Mouse (Mus musculus): ENCODE results near the gene Amer3.
A peak's percentile ranks its signal among the peaks of the same experiment; 100 is the strongest.
"Not testable (repeated sequence)": the region's sequence is repeated elsewhere in the genome, so short reads cannot be mapped to it uniquely, and the experiment has no call there.

The Amer3 gene

GRCm38 (mm10) chr1:34578851-34579781 lies at the start of gene Amer3:
Amer3 (plus strand) TSS chr1:34579657.
- DNase-seq (ENCODE audit: low spot score) = peak; percentile 39

DNA sequence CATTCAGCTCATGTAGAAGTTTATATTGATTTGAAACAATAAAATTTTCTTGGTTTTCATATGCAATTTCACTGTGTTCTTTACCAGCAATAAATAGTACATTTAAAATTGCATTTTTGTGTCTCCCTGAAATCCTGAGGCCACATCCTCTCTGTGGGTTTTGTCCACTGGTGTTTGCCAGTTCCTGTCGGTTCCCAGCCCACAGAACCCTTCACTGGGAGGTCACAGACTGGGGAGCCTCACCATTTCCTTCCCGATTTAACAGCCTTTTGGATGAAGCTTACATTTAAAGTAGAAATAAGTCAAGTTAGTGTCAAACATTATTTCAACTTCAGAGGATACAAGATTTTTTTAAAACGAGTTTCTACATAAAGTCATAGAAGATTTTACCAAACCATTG lies 44.9 kb upstream of the Amer3 start:
- DNase-seq (ENCODE audit: low spot score) = not testable (repeated sequence)

GRCm38 (mm10) chr1:34535043-34535698 lies 44.3 kb upstream of the Amer3 start, which contains the start of gene Cfc1:
Cfc1 (plus strand) TSS chr1:34535648.
- not testable (repeated sequence) for DNase-seq (ENCODE audit: low spot score)

DNA sequence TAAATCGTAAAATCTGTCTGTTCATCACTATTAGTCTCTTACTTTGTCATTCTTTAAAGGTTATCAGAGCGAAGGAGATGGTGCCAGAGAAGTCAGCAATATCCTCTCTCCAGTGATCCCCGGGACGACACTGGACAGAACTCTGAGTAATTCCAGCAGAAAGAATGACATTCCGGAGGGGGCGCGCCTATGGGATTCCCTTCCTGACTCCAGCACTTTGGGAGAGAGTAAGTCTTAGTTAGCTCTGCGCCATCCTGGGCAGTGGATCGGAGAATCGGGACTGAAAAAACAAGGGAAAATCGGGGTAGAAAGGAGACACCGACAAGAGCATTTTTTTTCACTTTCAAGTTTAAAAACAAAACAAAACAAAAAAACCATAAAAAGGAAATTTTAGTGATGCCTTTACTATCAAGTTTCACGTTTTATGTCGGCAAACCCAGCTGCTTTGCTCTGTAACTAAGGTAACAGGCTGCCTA lies 43.1 kb upstream of the Amer3 start:
- no peak for DNase-seq (ENCODE audit: low spot score)

GRCm38 (mm10) chr1:34536767-34537485 lies 42.5 kb upstream of the Amer3 start:
- DNase-seq (ENCODE audit: low spot score) = no peak

- DNase-seq (ENCODE audit: low spot score) = no peak
Measured at GRCm38 (mm10) chr1:34547074-34547473, 32.4 kb upstream of the Amer3 start.

DNA sequence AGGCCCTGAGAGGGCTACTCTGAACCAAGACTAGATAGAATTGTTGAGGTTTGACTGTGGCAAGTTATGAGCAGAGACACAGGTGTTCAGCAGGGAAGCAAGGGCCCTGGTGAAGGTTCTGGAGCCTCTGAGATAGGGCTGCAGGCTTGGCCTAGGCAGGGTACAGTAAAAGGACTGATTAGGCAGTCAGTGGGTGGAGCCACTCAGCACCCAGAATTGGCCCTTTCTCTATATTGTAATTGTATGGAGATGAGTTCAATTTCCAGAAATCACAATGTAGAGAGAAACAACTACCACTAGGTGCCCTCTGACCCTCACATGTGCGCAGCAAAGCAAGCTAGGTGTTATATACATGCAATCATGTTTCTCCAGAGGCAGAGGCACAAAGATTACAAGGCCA lies 25.8 kb upstream of the Amer3 start:
- DNase-seq (ENCODE audit: low spot score) = no peak

DNA sequence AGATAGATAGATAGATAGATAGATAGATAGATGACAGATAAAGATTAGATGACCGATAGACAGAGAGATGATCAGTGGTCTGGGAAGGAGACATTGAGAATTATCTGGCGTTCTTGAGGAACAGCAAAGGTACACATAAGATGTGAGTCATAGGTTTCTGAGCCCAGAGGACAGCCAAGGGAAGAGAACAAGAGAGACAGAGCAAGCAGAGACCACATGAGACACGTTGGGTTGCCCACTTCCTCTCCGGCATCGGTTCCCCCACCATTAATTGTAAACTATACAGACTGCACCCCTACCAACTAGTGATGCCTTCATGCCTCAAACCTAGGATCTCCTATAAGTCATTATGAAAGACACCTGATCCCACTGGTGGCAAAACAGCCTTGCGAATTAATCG lies 25.2 kb upstream of the Amer3 start:
- DNase-seq (ENCODE audit: low spot score) = no peak

- no peak for DNase-seq (ENCODE audit: low spot score)
Measured at GRCm38 (mm10) chr1:34560843-34561242, 18.6 kb upstream of the Amer3 start, which contains the start of gene Prss40. Prss40 (minus strand) TSS chr1:34560943.

DNA sequence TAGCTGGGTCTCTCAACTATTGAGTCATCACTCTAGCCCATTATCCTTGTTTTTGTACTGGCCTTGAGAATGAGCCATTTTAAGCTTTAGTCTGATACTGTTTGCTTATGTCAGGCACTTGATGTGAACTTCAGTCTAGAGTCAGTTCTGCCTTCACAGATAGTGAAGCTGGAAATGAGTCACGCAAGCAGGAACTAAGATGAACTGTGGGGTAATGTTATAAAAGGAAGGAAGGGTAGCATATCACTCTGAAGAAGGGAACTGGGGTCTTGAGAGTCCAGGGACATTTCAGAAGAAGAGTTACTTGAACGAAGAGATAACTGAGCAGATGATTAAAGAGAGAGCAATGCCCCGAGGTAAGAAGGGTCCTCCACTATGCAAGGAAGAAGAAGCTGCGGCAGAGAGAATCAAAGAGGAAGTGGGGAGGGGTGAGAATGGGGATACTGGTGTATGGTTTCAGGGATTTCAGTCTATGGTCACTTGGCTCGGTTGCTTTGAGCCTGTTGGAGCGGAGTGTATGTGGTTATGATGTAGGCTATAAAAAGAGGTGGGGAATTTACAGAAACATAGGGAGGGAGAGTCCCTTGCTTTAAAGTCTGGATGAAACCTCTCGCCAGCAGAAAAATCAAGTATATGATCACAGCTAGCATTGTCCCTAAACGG lies 14.9 kb upstream of the Amer3 start:
- DNase-seq (ENCODE audit: low spot score) = no peak

- no peak for DNase-seq (ENCODE audit: low spot score)
Measured at GRCm38 (mm10) chr1:34568120-34568519, 11.3 kb upstream of the Amer3 start.

- DNase-seq (ENCODE audit: low spot score) = no peak
Measured at GRCm38 (mm10) chr1:34569876-34570275, 9.6 kb upstream of the Amer3 start.

- DNase-seq (ENCODE audit: low spot score) = no peak
Measured at GRCm38 (mm10) chr1:34571431-34571830, 8.0 kb upstream of the Amer3 start.

DNA sequence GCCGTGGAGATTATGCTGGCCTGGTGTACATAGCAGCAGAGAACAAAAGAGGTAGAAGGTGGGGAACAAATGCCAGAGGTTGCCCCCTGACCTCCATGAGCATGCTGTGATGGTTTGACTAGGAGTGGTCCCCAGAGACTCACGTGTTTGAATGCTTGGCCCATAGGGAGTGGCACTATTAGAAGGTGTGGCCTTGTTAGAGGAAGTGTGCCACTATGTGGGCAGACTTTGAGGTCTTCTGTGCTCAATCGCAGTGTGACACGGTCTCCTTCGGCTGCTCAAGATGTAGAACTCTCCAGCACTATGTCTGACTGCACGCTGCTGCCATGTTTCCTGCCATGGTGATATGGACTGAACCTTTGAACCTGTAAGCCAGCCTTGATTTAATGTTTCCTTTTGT lies 6.2 kb upstream of the Amer3 start:
- no peak for DNase-seq (ENCODE audit: low spot score)

- DNase-seq (ENCODE audit: low spot score) = no peak
Measured at GRCm38 (mm10) chr1:34579782-34580356, 412 bp downstream of the Amer3 start.

DNA sequence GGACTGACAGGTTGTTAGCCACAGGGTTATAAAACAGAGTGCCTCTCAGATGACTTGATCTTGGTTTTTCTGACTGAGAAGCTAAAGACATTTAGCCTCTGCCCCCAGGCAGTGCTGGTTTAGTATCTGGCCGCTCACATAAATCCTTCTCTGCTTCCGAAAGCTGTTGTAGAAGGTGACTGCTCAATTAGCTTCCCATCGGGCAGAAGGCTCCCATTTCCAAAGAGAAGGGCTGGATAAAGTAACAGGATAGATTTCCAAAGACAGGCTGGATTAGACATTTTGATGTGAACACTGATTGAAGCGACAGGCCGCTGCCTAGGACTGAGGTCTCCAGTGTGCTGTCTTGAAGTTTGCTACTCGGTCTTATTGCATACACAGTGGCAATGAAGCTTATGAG lies 2.8 kb downstream of the Amer3 start:
- DNase-seq (ENCODE audit: low spot score) = no peak

- DNase-seq (ENCODE audit: low spot score) = no peak
Measured at GRCm38 (mm10) chr1:34583821-34584263, 4.4 kb downstream of the Amer3 start.

DNA sequence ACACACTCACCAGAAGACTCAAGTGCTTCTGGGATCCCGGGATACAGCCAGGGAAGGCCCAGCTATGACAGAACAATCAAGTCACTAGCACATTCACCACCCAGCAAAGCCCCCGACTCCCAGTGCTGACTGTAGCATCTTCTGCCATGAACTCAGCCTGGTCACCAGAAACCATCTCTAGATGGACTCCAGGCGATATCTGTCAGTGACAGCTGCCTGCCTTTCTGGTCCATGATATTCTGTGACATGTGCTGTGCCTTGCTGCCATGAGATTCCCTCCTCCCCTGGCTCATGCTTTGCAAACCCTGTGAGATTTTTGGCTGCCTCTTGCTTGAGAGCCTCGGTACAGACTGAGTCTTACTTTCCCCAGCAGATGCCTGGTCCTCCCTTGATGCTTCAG lies 5.3 kb downstream of the Amer3 start:
- DNase-seq (ENCODE audit: low spot score) = no peak

DNA sequence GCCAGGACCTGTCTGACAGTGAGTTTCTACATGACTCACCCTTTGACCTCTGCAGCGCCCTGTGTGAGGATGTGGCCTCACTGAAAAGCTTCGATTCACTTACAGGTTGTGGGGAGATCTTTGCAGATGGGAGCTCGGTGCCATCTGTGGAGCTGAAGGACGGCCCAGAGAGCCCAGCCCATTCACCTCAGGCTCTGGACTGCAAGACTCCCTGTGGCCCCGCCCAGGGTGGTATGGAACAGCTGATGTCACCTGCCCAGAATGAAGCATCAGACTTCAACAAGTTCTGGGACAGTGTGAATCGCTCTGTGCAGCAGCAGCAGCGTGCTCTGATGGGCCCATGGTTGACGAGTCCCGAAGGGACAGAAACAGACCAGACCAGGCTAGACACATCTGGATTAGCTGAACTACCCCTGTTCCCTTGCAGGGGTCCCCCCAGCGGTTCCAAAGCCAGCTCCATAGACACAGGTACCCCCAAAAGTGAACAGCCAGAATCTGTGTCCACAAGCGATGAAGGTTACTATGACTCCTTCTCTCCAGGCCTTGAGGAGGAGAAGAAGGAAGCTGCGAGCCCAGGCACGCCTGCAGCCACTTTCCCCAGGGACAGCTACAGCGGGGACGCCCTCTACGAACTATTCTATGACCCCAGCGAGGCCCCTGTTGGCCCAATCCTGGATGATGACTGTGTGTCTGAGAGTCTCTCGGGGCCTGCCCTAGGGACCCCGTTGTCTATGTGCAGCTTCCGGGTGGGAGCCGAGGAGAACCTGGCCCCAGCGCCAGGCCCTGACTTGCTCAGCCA lies 8.0 kb downstream of the Amer3 start:
- DNase-seq (ENCODE audit: low spot score) = no peak

GRCm38 (mm10) chr1:34600000-34600399 lies 20.5 kb downstream of the Amer3 start:
- no peak for DNase-seq (ENCODE audit: low spot score)
